Mouse (Mus musculus) embryonic facial prominence, embryonic 14.5 days (tissue): ENCODE results near the gene Zfp366. TPM values are rescaled to one million over a fixed set of nuclear protein-coding genes. Genes with fewer than 3 reads are reported as not detected.

Experiments
- ATAC-seq: fragments of 200-750 bp; cut with Nextera tagmentation; 2 replicates; pipeline ENCODE4 v1.8.0; 2017; ENCODE audit warnings: low read depth, moderate number of reproducible peaks, moderate TSS enrichment
- DNase-seq: peaks from one replicate; pipeline ENCODE4 v3.0.0-alpha.2; 2015; ENCODE audit warnings: low spot score
- H3K27ac ChIP-seq: fragments of 300-500 bp; sonication (generic); replicated peaks from 2 replicates; pipeline ENCODE4 v1.5.1; 2014; ENCODE audit warnings: low read depth, mild to moderate bottlenecking, low read length, moderate library complexity
- H3K27me3 ChIP-seq: fragments of 300-500 bp; sonication (generic); replicated peaks from 2 replicates; pipeline ENCODE4 v1.6.1; 2014; ENCODE audit warnings: low read length; ENCODE audit not compliant: control insufficient read depth, insufficient read depth
- H3K36me3 ChIP-seq: fragments of 300-500 bp; sonication (generic); 2 replicates; pipeline ENCODE4 v1.6.1; 2014; ENCODE audit warnings: low read length, mixed read lengths; ENCODE audit not compliant: control insufficient read depth, insufficient read depth
- H3K4me1 ChIP-seq: fragments of 300-500 bp; sonication (generic); 2 replicates; pipeline ENCODE4 v1.6.1; 2014; ENCODE audit warnings: antibody characterized with exemption, low read length; ENCODE audit not compliant: control insufficient read depth, insufficient read depth
- H3K4me2 ChIP-seq: fragments of 300-500 bp; sonication (generic); 2 replicates; pipeline ENCODE4 v1.6.1; 2014; ENCODE audit warnings: low read depth, mild to moderate bottlenecking, low read length, moderate library complexity, mixed read lengths
- H3K4me3 ChIP-seq: fragments of 300-500 bp; sonication (generic); 2 replicates; pipeline ENCODE4 v1.5.1; 2014; ENCODE audit warnings: low read depth, mild to moderate bottlenecking, low read length
- H3K9ac ChIP-seq: fragments of 300-500 bp; sonication (generic); 2 replicates; pipeline ENCODE4 v1.6.1; 2014; ENCODE audit warnings: low read depth, mild to moderate bottlenecking, low read length, moderate library complexity, mixed read lengths
- H3K9me3 ChIP-seq: fragments of 300-500 bp; sonication (generic); 2 replicates; pipeline ENCODE4 v1.6.1; 2016; ENCODE audit warnings: low read length; ENCODE audit not compliant: control insufficient read depth
- WGBS: fragments of 180-500 bp; shearing (Covaris S2); extraction: QIAGEN DNeasy Blood & Tissue Kit; methylation state at CpG from one replicate; pipeline ENCODE4 v1.1.7; 2014; 5-methylcytosine and 5-hydroxymethylcytosine counted together
- polyA plus RNA-seq: library from polyadenylated mRNA; unstranded; fragments of >200 nt; fragmentation: Nextera tagmentation; extraction: Ambion mirVana; gene quantifications from 2 replicates; pipeline ENCODE4 v1.2.1, GENCODE M21; 2014

Zfp366 gene
- polyA plus RNA-seq, 1 experiment from 2014 or later = 0.99 TPM

GRCm38 (mm10) chr13:99233956-99234355, 49.3 kb downstream of the Zfp366 start:
- WGBS = 71% methylated on average over 10 of the region's 10 CpGs
- no peaks in the 10 kb centered on the region for H3K27me3 ChIP-seq
- H3K27ac ChIP-seq = peak overlapping the region; percentile 22; the same call in 1 of the 2 replicates

DNA sequence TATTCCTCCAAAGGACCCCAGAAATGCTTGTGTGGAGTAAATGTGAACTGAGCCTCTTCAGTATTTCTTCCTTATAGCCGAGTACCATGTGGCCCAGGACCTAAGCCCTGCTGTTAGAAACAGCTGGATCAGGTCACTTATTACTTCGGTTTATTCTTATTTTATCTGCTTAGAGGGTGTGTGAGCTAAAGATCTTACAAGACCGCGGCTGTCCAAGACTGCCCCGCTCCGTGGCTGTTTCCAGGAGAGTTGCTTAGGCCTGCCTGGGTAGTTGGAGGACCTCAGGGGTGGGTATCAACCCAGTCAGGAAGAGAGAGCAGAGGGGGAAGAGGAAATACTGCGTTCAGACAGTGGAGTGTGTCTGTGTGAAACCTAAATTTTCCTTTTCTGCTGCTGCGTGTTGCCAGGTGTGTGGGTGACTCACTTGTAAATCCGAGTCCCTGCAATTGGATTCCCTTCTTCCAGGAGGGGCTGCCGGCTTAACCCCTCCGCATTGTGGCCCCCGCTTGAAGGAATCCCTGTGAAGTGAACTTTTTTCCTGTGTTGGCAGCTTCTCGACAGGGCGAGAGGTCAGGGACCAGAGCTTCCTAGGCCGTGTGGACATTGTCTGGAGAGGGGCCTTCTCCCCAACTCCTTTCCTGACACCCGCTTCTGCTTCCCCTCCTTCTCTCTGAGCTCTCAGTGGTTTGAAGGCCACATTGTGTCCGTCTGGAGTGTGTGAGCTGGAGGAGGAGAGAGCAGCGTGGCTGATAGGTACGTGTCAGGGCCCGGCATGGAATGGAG, 51.0 kb downstream of the Zfp366 start:
- no peak overlapping the region for H3K4me2 ChIP-seq
- DNase-seq = peak; percentile 26
- ATAC-seq = no peak
- WGBS = 69% methylated on average over 20 of the region's 20 CpGs
- H3K27ac ChIP-seq = no peak overlapping the region
- H3K9ac ChIP-seq = no peak overlapping the region
- no peak overlapping the region for H3K4me3 ChIP-seq
- H3K9me3 ChIP-seq = no peaks in the 10 kb centered on the region
- no peaks in the 10 kb centered on the region for H3K36me3 ChIP-seq
- no peaks in the 10 kb centered on the region for H3K27me3 ChIP-seq
- H3K4me1 ChIP-seq = peaks cover 20% of the 10 kb centered on the region

More at GRCm38 (mm10) chr13:99233956-99234355, 49.3 kb downstream of the Zfp366 start:
- no peak for DNase-seq
- Histone ChIP-seq H3K4me3 (no peak overlapping the region), H3K4me2 (no peak overlapping the region), H3K9me3 (no peaks in the 10 kb centered on the region), H3K36me3 (no peaks in the 10 kb centered on the region), H3K4me1 (peaks cover 7% of the 10 kb centered on the region), H3K9ac (no peak overlapping the region)
- no peak for ATAC-seq

DNA sequence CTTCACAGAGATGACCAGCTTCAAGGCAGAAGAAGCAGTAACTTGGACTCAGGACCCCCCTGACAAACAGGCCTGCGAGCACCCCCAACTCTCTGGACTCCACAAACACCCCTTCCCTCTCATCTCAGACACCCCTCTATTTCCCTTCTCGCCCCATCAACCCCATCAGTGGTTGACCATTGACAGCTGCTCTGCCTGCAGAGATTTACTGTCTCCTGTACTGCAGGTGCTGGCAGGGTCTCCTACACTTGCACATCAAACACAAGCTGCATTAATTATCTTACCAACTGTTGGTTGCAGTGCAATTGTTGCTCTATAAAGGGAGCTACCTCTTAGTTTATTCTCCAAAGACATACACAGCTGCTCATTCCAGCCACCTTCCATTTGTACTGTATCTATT, 51.6 kb downstream of the Zfp366 start:
- Histone ChIP-seq H3K27ac (no peak overlapping the region), H3K27me3 (no peaks in the 10 kb centered on the region), H3K4me1 (peaks cover 20% of the 10 kb centered on the region), H3K4me2 (no peak overlapping the region), H3K9me3 (no peaks in the 10 kb centered on the region), H3K4me3 (no peak overlapping the region), H3K36me3 (no peaks in the 10 kb centered on the region), H3K9ac (no peak overlapping the region)
- DNase-seq (no peak), ATAC-seq (no peak)
- WGBS = 97% methylated on average over 2 of the region's 2 CpGs

DNA sequence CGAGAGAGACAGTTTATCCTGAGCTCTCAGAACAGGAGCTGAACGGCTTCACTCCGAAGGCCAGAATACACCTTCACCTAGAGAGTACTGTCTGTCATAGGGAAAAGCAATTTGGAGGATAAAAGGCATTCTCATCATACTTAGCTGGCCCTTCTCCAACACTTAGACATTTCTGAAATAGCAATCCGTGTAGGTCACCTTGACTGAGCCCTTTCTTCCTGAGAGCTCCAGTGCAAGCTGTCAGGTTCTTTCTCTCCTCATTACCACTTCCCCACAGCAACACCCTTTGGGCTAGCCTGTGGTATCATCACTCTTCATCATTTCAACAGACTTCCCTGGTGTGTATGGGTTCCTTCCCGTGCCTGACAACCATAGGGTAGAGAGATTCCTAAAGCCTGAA, 52.5 kb downstream of the Zfp366 start:
- no peak overlapping the region for H3K27ac ChIP-seq
- no peaks in the 10 kb centered on the region for H3K36me3 ChIP-seq
- H3K9me3 ChIP-seq = no peaks in the 10 kb centered on the region
- no peaks in the 10 kb centered on the region for H3K27me3 ChIP-seq
- ATAC-seq = no peak
- no peak overlapping the region for H3K4me2 ChIP-seq
- no peak overlapping the region for H3K4me3 ChIP-seq
- 63% methylated on average over 5 of the region's 5 CpGs for WGBS
- no peak overlapping the region for H3K9ac ChIP-seq
- DNase-seq = peak; percentile 37
- H3K4me1 ChIP-seq = peaks cover 20% of the 10 kb centered on the region

DNA sequence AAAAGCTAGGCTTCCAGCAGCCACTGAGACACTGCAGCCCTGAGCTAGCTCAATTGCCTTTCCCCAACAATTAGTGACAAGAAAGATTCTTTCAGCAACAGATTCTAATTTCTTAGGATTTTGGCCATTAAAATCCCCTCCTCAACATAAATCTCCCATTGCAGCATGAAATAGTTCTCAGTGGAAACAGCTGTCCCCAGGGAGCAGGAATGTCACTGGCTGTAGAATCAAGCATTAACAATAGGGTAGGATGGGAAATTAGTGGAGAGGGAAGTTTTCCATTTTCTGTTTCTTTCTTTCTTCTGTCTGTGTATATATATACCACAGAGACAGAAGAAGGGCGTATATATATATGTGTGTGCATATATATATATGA, 53.2 kb downstream of the Zfp366 start:
- Histone ChIP-seq H3K27me3 (no peaks in the 10 kb centered on the region), H3K4me1 (peaks cover 20% of the 10 kb centered on the region), H3K4me3 (no peak overlapping the region), H3K27ac (peak overlapping the region; percentile 70; the same call in 1 of the 2 replicates), H3K4me2 (no peak overlapping the region), H3K9ac (no peak overlapping the region), H3K36me3 (no peaks in the 10 kb centered on the region), H3K9me3 (no peaks in the 10 kb centered on the region)
- DNase-seq = peak; percentile 59
- WGBS = 67% methylated on average over 1 of the region's 1 CpGs
- no peak for ATAC-seq

- peak overlapping the region; percentile 2; the same call in 1 of the 2 replicates for H3K4me2 ChIP-seq
- 42% methylated on average over 10 of the region's 10 CpGs for WGBS
- DNase-seq = peak; percentile 91
- H3K9ac ChIP-seq = no peak overlapping the region
- peak overlapping the region; percentile 70 for H3K27ac ChIP-seq
- H3K36me3 ChIP-seq = no peaks in the 10 kb centered on the region
- peak; percentile 30; the same call in 1 of the 2 replicates for ATAC-seq
- no peak overlapping the region for H3K4me3 ChIP-seq
- H3K27me3 ChIP-seq = no peaks in the 10 kb centered on the region
- H3K4me1 ChIP-seq = peaks cover 20% of the 10 kb centered on the region
- no peaks in the 10 kb centered on the region for H3K9me3 ChIP-seq
These were observed 53.9 kb downstream of the Zfp366 start for GRCm38 (mm10) chr13:99238217-99239160.

DNA sequence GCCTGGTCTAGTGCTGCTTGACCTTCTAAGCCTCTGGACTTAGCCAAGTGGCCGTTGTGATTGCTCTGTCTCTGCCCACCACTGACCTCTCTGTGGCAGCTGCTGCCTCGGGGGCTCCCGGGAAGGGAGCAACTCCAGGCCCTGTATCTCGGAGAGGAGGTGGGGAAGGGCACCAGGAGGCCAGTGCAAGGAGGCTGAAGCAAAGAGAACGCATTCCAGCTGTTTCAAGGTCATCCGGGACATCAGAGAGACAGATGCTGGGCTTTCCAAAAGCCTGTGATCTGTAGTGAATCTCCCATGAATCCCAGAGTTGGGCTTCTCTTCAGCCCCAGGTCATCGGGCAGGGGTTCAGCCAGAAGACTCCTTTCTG, 54.5 kb downstream of the Zfp366 start:
- H3K36me3 ChIP-seq = no peaks in the 10 kb centered on the region
- peak; percentile 16; the same call in 1 of the 2 replicates for ATAC-seq
- H3K9me3 ChIP-seq = no peaks in the 10 kb centered on the region
- peak; percentile 51 for DNase-seq
- WGBS = 22% methylated on average over 7 of the region's 7 CpGs
- H3K4me3 ChIP-seq = no peak overlapping the region
- no peaks in the 10 kb centered on the region for H3K27me3 ChIP-seq
- no peak overlapping the region for H3K9ac ChIP-seq
- peak overlapping the region; percentile 2; the same call in 1 of the 2 replicates for H3K4me2 ChIP-seq
- peak overlapping the region; percentile 70 for H3K27ac ChIP-seq
- peaks cover 20% of the 10 kb centered on the region for H3K4me1 ChIP-seq

GRCm38 (mm10) chr13:99239741-99240140, 55.1 kb downstream of the Zfp366 start:
- 26% methylated on average over 6 of the region's 6 CpGs for WGBS
- no peaks in the 10 kb centered on the region for H3K9me3 ChIP-seq
- H3K4me1 ChIP-seq = peaks cover 20% of the 10 kb centered on the region
- DNase-seq (no peak), ATAC-seq (no peak)
- no peak overlapping the region for H3K4me3 ChIP-seq
- H3K27me3 ChIP-seq = no peaks in the 10 kb centered on the region
- no peaks in the 10 kb centered on the region for H3K36me3 ChIP-seq
- no peak overlapping the region for H3K27ac ChIP-seq
- H3K9ac ChIP-seq = no peak overlapping the region
- no peak overlapping the region for H3K4me2 ChIP-seq
